Comparison of ENCODE assay signal across 14 mouse cellular contexts in the genomic region with DNA sequence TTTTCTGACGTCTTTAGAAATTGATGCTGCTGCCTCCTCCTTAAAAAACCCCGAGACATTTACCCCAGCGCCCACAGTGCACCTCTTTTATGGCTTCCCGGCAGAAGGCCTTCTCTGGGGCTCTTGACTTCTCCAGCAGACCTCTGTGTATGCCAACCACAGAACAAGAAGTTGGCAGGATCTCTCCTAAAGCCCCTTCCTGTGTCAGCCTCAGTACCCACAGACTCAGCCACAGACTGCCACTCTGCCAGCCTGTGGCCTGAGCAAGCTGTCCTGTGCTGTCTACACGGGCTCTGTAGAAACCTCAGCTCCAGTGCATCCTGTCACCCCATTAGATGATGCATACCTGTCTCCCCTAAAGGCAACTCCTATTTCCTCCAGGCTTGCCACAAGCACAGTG. TPM values are rescaled to one million over a fixed set of nuclear protein-coding genes. Genes with fewer than 3 reads are reported as not detected.
"Had no signal": no experiment of that assay in that cellular context is flagged by ENCODE, and none has a peak within 500 bp of the region (broad histone marks: within the 10 kb centered on the region; RNA-seq: fewer than 3 reads in every experiment).

No protein-coding gene starts in this region.

- DNase-seq: gastrocnemius, postnatal 14 days; gastrocnemius, postnatal 36 days; heart, adult 2 months; heart, postnatal 10 days; heart, postnatal 4 days; kidney, adult 11 months; kidney, adult 2 months; kidney, adult 9 months; kidney, postnatal 14 days; kidney, postnatal 36 days; liver; liver, embryonic 13.5 days had no signal

- ATAC-seq: hindbrain, postnatal 0 days; intestine, embryonic 16.5 days had no signal

RNA-seq across cellular contexts. Expression of gene Tnfaip8l3, which starts 19.2 kb away (rescaled TPM):
- total RNA-seq: gastrocnemius, postnatal 36 days had no signal
